Mouse (Mus musculus): ENCODE results near the gene Lpp.

- TF ChIP-seq CTCF (IDR thresholded peaks at IDR 0.05; ENCODE audit: control insufficient read depth, insufficient read depth, low read length) (no peak), POLR2A (IDR thresholded peaks at IDR 0.05; ENCODE audit: borderline replicate concordance, control insufficient read depth, low read depth, low read length) (no peak)
Measured at GRCm38 (mm10) chr16:24413059-24413458, 19.8 kb downstream of the Lpp start.
